Mouse (Mus musculus) neutrophil, adult 83 days (primary cell): Measurements from ENCODE around the gene Pigo. TPM values are rescaled to one million over a fixed set of nuclear protein-coding genes. Genes with fewer than 3 reads are reported as not detected.

Experiments
- total RNA-seq, 2 experiments: library from RNA; stranded (reverse); gene quantifications; one replicate each; pipeline ENCODE4 v1.2.4; 2023

The Pigo gene
- total RNA-seq, result 10 to 100 TPM; 13.7 to 16.0 TPM

DNA sequence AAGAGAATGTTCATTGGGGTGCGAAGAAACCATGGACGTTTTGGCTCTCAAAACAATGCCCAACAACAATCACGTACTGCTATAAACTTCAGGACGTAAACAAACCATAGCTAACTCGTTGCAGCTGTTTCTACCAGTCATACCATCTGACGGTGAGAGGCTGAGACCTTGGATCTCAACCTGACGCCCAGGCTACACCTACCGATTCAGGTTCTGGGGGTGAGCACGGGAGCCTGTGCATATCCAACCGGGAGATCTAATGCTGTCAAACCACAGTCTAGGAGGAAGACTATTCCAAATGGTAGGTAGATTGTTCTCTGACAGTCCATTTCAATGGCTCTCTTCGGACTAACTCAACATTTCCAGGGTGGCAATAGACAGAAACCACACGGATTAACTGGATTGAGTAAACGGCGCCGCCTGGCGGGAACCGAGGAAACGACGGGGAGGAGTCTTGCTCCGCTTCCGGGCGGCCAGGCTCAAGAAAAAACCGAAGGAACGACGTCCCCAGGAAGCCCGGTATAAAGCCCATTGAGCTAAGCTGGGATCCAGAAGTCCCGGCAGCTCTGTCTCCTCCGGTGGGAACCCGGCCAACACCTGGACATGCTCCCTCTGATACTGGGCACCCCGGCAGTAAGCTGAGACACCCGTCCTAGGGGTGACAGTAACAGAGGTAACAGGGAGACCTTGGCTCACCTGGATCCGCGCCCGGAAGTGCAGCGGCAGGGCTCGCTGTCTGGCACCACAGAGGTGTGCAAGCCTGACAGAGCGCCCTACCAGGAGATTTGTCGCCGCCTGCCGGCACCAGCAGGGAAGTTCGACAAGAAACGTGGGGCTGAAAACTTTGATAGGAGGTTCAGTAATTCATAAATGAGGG is at the start of gene Pigo:
Pigo (minus strand) TSS at position 736 of the 877 bp plus-strand sequence.

DNA sequence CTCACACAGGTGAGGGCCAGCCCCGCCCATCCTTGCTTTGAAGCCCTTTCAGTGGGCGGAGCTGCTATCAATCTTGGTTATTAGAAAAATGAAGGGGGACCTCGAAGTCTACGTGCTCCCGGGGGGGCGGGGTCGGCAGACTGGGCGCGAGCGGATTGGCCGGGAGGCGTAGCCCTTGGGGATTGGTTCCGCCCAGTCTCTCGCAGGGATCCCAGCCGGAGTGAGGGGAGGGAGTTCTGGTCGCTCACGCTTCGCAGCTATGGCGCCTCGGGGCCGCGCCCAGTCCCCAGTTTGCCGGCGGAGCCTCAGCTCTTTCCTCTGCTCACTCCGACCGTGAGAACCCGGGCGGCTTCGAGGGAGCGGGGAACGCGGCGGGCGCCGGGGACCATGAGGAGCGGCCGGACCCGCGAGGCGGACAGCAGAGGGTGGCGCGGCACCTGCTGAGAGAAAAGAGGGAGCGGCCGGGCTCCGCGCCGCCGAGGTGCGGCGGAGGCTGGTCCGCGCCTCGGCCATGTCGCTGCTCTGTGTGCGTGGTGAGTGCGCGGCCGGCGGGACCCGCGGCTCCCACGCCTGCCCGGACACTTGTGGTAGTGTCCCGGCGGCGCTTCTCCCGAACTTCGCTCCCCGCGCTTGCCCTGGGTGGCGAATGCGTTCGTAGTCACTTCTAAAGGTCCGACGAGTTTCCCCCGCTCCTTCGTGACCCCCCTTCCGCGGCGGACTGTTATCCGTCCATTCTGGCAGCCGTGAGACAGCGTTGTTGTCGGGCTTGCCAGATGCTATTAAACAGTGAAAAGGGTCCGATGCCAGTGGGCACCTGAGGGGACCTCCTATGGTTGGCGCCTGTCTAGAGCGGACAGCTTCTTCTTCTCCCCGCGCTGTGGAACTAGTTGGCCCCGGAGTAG is 33.4 kb upstream of the Pigo start, which contains the start of gene Unc13b:
Unc13b (plus strand) TSS at position 201 of the 902 bp plus-strand sequence.

GRCm38 (mm10) chr4:43045659-43046302 is 20.2 kb upstream of the Pigo start, which contains the start of gene Fam214b:
Fam214b (minus strand) TSS chr4:43046220.

GRCm38 (mm10) chr4:43031237-43031995 is 5.8 kb upstream of the Pigo start, which contains the start of gene Stoml2:
Stoml2 (minus strand) TSS chr4:43031710.

GRCm38 (mm10) chr4:43010161-43011038 is 15.2 kb downstream of the Pigo start, which contains the start of gene Fancg:
Fancg (minus strand) TSS chr4:43010506.

GRCm38 (mm10) chr4:43000141-43000986 is 25.3 kb downstream of the Pigo start, which contains the start of gene Vcp:
Vcp (minus strand) TSS chr4:43000507.

GRCm38 (mm10) chr4:42969304-42969703 is 56.3 kb downstream of the Pigo start, which contains the start of gene 1700022I11Rik:
1700022I11Rik (plus strand) TSS chr4:42969604.

Other genes starting within 250 kb of the Pigo start
- not detected for gene Fam205a1, start 171.9 kb downstream of the Pigo start, total RNA-seq
- gene Gm12394, start 169.0 kb downstream of the Pigo start, total RNA-seq, result not detected
- gene Fam205c, start 151.6 kb downstream of the Pigo start, total RNA-seq, result not detected
- not detected for gene Phf24, start 109.2 kb downstream of the Pigo start, total RNA-seq
- 1 to 10 TPM; 4.1 to 5.1 TPM for gene Dnajb5, start 76.0 kb downstream of the Pigo start, total RNA-seq
- not detected for gene 1700022I11Rik, start 56.2 kb downstream of the Pigo start, total RNA-seq
- 100 to 1,000 TPM in 1 of 2 experiments, 10 to 100 TPM in 1; 97.1 to 107 TPM for gene Vcp, start 25.3 kb downstream of the Pigo start, total RNA-seq
- 10 to 100 TPM; 18.4 to 28.1 TPM for gene Fancg, start 15.3 kb downstream of the Pigo start, total RNA-seq
- gene Stoml2, start 5.9 kb upstream of the Pigo start, total RNA-seq, result 10 to 100 TPM; 49.0 to 52.8 TPM
- 10 to 100 TPM; 48.7 to 59.6 TPM for gene Fam214b, start 20.4 kb upstream of the Pigo start, total RNA-seq
- under 1 TPM; 0.09 to 0.53 TPM for gene Unc13b, start 33.1 kb upstream of the Pigo start, total RNA-seq
- gene Atp8b5, start 241.3 kb upstream of the Pigo start, total RNA-seq, result not detected